Mouse (Mus musculus) MN1 (cell line): ENCODE results near the gene Kmt2c.
A peak's percentile ranks its signal among the peaks of the same experiment; 100 is the strongest.

Experiments used
- DNase-seq: peaks from one replicate; pipeline ENCODE4 v3.0.0-alpha.2; 2016; ENCODE audit warnings: low spot score

The Kmt2c gene

DNA sequence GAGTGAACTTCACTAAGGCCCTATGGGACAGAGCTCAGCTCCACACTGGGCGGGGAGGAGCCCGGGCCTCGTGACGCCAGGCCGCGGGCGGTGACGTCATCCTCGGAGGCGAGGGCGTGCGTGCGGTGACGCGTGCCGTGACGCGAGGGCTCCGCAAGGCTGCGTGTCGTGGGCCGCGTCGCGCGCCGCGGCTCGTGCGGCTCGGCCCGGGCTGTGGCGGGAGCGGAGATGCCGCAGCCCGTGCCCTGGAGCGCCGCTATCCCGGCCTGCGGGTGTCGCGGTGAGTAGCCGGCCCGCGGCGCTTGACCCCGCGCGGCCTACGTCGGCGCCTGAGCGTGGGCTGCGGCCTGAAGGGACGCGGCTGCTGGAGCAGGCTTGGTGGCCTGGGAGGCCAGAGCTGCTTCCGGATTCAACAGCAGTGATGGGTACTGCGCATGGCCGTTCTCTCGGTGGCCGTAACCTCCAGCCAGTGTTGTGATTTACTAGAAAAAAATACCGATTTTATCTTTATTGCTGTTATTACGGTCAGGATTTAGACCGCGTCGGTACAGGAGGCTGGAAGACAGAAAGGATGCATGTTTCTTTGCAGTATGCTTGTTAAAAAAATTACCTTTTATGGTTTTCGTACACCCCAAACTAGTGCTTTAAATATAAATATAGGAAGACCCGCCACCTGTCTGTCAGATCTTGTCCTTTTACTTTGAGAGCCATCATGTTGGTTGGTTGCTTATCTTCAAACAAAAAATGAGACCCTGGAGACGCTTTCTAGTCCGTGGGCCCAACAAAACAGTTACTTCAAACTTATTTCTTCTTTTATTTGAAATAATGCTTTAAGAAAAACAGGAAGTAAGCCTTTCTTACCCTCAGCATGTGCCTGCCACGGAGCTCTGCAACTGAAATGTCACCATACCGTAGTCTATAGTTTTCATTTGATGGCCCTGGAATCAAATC, 275.6 kb downstream of the Kmt2c start, which contains the start of gene E130116L18Rik:
Gene E130116L18Rik (minus strand): TSS at position 402 of the 951 bp plus-strand sequence.
- DNase-seq: peak; percentile 93
